Mouse (Mus musculus) common myeloid progenitor, adult 5-6 weeks (primary cell): ENCODE measurements at regions not wholly inside any gene's neighbourhood (a gene's known extent, or its start where the extent isn't known, plus 50 kb on each side); places are given as distances from the start of the nearest gene placed in this dataset.
"Not testable (repeated sequence)": the region's sequence is repeated elsewhere in the genome, so short reads cannot be mapped to it uniquely, and the experiment has no call there.

Experiments used
- ATAC-seq: replicated peaks from 2 replicates; pipeline ENCODE4 v1.8.0; 2016; ENCODE audit warnings: low read depth, mild to moderate bottlenecking, moderate TSS enrichment, inconsistent platforms; ENCODE audit not compliant: poor library complexity, severe bottlenecking

DNA sequence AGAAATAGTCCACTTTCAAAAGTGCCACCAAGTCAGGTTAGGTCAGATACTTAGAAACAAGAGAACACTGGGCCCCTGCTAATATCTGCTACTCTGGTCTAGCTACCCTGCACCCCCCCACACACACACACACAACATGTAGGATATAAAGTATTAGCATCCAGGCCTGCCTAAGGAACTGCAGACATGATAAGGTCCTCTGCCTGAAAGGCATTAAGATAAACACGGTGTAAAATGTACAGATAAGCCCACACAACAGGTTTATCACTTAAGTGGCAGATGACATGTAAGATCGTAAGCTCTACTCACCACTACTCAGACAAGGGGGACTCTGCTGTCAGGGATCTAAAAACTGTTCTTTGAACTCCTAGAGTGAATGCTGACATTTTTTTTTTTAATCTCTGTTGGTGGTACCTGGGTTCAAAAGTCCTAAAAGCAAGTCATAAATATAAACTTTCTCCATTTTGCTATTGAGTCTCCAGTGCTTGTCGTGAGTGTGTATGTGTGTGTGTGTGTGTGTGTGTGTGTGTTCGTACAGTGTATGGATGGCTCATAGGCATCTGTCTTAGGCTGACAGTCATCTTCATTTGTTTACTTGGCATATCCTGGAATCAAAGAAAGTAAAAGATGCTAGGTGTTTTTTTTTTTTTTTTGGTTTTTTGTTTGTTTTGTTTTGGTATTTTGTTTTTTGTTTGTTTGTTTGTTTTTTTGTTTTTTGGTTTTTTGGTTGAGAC is 52.2 kb downstream of the Gm9817 start:
- ATAC-seq: no peak

DNA sequence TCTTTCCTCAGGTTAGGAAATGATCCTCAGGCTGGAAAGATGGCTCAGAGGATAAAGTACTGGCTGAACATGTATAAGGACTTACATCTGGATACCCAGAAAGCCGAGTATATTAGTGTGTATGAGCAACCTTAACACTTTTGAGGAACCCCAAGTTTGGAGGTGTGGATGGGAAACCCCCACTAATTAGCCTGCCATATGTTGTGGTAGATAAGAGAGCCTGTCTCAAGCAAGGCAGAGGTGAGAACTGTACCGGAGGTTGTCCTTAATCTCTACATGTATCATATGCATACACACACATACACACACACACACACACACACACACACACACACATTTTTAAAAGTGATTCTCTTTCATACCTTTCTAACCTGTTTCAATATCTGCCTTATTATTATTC is 62.1 kb downstream of the Gm9817 start:
- peak; percentile 82 for ATAC-seq

DNA sequence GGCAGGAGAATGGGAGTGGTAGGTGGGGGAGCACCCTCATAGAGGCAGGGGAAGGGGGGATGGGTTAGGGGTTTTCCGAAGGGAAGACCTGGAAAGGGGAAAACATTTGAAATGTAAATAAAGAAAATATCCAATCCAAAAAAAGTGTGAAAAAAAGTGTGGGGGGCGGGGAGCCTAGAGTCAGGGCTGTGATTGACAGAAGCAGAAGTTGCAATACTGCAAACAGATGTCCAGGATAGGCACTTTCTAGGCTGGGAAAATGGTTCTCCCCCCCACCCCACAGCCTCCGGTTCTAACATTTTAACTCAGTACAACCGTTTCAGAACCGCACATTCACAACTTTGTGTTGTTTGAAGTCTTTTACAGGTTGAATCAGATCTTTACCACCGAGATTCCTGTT is 66.6 kb downstream of the Gm9817 start:
- ATAC-seq: peak; percentile 74

DNA sequence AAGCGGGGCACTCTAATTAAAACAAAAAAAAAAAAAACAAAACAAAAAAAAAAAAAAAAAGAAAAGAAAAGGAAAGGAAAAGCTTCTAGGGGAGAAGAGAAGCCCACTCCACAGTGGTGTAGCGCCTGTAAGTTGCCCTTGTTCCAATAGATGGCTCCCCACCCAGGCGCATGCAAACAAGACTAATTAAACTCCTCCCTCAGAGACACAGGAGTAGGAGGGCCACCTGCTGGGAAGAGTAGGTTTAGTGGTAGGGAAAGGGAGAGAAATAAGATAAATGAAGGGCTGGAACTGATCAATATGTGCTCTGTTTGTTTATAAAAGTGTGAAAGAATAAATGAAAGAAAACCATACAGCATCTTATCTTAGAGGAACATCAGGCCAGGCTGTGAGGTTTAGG is 77.7 kb downstream of the Gm9817 start:
- ATAC-seq: peak; percentile 82

DNA sequence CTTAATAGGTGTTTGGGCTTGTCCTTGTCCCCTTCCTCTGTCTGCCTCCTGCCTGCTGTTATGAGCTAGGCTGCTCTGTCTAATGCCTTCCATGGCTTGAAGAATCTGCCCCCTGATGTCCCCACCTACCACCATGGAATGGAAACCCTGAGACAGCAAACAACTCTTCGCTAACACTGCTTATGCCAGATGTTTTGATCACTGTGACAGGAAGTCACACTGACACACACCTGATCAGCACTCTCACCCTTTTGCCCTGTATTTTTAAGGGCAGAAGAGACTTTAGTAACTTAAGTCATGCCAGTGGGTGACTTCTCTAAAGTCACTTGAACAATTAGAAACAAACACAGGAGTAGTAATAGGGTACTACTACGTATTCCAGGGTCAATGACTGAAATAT is 78.5 kb downstream of the Gm9817 start:
- no peak for ATAC-seq

DNA sequence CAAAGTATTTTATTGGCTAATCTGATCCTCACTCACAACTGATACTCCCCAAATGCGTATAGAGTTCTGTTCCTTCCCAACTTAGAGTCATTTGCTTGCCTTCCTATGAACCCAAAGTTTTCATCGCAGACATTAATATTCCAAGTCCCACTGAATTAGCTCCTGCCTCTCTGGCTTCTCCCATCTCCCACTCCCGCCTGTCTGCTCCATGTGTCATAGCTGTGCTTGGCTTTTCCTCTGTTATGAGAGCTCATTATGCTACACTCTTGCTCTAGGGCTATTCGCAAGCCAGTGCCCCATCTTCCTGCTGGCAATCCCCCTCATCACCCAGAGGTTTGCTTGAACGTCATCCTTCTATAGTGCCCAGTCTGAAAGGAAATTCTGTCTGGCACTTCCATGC is 81.8 kb downstream of the Gm9817 start:
- no peak for ATAC-seq

DNA sequence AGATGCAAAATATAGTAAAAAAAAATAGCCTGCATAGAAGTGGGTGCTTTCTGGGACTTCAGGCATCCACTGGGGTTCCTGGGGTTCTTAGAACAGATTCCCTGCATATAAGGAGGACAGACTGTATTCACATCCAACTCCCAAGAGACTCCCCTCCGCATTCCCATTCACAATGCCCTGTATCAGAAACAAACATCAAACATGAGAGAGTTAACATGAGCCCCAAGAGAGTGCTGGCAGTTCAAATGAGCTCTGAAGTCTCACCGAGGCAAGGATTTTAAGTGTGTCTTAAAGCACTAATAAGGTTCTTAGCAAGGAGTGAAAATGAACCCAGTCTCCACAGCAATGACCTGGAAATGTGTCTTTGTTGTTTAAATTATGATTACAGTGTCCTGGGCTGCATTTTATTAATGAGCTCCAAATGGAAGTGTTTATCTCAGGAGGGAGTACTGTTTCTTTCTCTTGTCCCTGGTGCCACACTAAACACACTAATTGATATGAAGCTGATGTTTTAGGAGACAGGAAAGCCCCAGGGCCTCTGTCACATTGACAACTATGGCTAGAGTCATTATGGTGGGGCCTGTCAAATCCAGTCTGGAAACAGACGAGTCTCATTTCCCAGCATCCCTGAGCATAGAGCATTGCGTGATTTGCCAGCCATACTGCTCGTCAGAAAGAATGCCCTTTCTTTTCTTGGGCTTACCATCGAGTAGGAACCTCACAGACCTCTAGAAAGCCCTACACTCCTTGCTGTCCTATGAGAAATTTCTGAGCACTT is 85.7 kb downstream of the Gm9817 start:
- ATAC-seq: no peak

DNA sequence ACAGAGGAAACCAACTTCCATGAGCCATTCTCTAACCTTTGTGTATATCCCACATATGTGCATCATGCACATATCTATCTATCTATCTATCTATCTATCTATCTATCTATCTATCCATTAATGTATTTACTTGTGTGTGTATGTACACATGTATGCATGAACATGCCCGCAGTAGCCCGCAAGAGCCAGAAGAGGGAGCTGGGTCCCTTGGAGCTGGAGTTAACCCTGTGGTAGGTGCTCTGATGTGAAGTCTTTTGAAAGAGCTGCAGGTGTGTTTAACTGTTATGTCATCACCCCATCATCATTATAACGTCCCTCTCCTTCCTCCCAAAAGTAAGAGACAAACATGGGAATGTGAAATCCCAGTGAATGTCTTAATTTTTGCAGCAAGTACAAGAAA is 86.7 kb downstream of the Gm9817 start:
- no peak for ATAC-seq

DNA sequence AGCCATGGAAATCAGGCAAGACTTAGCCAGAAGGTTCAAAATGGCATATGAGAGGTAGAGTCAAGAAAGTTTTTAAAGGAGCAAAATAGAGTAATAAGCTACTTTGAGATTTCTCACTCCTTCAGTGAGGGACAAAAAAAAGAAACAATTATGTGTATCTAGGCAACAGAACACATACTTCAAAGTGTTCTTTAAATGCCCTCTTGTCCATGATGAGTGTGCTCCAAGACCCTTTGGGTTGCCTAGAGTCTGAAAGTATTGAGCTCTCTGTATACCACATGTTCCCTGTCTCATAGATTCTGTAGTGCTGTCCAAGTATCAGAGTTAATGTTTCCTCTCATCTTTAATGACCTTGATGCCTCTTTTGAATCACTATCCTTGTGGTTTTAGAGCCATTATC is 91.2 kb downstream of the Gm9817 start:
- ATAC-seq: no peak

DNA sequence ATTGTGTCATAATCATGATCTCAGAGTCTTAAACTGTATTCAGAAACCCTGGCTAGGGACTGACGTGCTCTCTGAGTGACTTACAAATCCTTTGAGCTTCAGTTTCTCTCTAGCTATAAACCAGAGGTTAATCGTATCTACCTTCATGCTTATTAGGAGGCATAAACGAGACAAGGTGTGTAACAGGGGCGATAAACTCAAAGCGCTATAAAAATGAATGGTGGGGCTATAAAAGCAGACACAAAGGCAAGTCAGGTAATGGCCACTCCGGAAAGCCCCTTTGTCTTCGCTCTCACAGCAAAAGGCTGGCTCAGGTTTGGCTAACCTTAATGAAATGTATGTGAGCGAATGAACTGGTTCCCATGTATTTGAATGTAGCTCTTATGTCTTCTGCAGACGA is 94.6 kb downstream of the Gm9817 start:
- no peak for ATAC-seq

DNA sequence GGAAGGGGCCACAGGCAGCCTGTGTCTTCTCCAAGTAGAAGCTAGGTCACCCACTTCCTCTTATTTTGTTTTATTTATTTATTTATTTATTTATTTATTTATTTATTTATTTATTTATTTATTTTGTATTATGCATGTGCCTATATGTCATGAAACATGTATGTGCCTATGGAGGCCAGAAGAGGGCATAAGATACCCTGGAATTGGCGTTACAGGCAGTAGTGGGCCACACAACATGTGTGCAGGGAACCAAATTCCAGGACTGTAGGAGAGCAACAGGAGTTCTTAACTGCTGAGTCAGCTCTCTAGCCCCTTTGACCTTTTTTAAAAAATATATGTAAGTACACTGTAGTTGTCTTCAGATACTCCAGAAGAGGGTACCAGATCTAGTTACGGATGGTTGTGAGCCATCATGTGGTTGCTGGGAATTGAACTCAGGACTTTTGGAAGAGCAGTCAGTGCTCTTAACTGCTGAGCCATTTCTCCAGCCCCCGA is 97.3 kb downstream of the Gm9817 start:
- not testable (repeated sequence) for ATAC-seq

DNA sequence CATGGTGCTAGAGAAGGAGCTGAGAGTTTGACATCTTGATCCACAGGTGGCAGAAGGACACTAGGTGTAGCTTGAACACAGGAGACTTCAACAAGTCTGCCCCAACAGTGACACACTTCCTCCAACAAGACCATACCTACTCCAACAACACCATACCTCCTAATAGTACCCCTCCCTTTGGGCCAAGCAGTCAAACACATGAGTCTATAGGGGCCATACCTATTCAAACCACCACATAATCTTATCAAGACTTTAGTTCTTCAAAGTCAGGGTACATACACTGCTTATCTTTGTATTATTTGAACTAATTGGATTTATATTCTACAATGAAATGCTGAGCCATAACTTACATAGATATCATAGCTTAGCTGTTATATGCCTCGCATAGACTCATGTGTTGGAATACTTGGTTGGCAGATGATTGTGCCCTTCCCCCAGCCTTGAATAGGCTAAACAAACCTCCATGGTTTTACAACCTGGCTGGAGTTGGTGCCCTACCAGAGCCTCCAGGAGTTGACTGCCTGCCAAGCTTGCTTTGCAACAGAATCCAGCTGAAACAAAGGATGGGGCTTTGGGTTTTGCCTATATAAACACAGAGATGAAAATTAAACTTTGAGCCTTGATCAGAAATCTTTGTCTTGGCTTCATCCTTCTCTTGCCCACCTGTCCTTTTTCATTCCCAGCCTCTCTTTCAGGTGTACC is 103.2 kb downstream of the Gm9817 start:
- ATAC-seq: no peak

DNA sequence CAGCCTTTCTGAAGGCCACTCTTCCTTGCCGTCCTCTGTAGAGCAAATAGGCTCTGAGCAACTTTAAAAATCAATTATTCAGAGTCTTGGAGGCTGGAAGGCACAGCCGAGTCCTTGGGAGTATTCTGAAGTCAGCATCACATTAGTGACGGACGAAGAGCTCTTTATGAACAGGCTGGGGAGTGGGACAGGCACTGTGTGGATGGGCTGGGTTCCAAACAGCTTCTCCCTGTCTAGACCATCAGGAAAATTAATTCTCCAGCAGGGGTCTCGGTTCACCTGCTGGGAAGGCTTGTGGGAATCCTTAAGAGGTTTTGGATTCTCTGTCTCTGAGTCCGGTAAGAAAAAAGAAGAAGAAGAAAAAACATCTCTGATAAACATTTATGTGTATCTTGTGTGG is 110.9 kb downstream of the Gm9817 start:
- no peak for ATAC-seq

DNA sequence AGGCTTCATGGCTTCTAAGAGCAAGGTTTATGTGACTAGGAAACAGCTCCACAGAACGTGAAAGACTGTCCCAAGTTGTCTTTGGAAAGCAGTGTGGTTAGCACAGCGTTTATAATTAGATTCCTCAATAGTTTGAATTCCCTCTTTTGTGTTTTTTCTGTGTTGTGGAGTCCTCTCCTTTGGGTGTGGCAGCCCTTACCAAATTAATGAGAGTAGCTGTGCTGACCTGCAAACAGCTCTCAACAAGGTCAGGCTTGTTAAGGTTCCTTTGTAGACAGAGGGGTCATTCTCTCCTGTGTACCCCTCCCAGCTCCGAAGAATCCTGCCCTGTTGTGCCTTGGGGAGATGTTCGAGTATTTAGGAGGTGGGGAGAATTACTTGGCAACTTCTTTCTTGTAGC is 111.7 kb downstream of the Gm9817 start:
- no peak for ATAC-seq

DNA sequence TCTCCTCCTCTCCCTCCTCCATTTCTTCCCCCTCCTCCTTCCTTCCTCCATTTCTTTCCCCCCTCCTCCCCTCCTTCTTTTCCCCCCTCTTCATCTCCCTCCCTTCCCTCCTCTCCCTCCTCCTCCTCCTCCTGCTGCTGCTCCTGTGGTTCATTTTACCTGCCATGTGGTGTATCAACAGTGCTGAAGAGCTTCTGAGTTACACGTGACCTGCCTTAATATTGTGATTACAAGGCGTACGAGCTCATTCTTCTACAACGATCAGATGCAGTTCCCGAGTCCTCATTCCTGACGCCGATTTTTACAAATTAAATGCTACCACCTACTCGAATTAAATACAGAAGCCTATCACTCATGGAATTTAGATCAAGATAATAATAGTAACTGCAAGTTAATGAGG is 113.6 kb downstream of the Gm9817 start:
- no peak for ATAC-seq

DNA sequence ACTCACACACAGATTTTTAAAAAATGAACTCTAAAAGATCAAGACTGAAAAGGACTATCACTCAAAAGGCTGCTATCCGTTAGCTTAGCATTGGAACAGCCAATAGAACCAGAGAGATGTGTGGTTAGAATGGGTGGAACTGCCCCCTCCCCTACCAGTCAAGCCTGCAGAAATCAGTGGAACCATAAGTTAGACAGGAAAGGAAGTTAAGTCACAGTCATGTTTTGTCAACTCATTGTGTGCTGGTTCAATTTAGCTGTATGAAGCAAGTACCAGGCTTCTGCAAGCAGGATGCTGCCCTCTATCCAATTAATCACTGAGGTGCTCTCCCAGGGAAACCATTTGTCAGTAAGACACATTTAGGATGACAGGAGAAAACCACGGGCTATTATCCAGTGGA is 117.1 kb downstream of the Gm9817 start:
- peak; percentile 97 for ATAC-seq

DNA sequence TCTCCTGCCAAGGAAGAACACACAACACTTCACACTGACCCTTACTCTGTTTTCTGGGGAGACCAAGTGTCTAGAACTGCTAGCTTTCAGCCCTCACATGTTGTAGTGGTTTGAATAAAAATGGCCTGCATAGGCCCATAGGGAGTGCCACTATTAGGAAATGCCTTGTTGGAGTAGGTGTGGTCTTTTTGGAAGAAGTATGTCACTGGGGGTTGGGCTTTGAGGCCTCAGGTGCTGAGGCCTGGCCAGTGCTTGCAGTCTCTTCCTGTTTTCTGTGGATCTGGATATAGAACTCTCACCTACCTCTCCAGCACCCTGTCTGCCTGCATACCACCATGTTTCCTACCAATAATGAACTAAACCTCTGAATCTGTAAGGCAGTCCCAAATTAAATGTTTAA is 117.9 kb downstream of the Gm9817 start:
- ATAC-seq: no peak

DNA sequence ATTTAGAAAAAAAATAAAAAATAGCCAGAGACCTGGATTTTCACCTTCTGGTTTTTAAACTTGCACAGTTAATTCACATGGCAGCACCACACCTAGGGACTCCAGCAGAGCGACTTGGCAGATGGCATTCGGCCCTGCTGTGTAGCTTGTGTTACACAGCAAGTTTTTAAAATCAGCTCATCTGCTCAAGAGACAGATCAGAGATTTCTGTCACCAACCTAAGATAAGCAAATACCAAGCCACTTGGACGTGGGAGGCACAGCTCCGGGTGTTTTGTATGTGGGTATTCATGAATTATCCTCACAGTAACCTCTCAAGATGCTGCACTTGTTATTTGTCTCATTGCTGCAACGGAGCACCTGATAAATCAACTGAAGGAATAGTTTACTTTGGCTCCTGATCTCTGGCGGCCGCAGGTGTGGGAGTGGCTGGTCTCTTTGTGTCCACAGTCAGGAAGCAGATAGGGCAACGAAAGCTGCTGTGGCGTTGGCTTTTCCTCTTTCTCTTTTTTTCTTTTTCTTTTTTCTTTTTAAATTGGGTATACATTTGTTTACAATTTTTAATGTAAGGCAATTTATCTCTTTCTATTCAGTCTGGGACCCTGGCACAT is 122.1 kb downstream of the Gm9817 start:
- ATAC-seq: no peak

DNA sequence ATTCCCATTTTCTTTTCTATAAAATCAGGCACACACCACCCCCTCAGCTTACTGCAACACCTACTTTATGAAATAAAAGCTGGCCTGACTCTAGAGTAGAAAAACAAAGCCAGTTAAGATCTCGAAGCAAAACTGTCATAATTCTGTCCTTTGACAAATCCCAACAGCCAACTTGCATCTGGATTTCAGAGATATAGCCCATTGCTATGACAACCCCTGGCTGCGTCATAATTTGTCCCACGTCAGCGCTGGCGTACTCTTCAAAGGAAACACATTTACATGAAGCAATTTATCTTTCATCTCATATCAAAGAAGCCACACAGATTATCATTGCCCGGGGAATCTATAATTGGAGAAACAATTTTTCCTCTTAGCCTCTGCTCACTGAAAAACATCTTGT is 126.4 kb downstream of the Gm9817 start:
- 0 out of 2 replicates have a peak, but pooled peaks have one; percentile 39 for ATAC-seq

DNA sequence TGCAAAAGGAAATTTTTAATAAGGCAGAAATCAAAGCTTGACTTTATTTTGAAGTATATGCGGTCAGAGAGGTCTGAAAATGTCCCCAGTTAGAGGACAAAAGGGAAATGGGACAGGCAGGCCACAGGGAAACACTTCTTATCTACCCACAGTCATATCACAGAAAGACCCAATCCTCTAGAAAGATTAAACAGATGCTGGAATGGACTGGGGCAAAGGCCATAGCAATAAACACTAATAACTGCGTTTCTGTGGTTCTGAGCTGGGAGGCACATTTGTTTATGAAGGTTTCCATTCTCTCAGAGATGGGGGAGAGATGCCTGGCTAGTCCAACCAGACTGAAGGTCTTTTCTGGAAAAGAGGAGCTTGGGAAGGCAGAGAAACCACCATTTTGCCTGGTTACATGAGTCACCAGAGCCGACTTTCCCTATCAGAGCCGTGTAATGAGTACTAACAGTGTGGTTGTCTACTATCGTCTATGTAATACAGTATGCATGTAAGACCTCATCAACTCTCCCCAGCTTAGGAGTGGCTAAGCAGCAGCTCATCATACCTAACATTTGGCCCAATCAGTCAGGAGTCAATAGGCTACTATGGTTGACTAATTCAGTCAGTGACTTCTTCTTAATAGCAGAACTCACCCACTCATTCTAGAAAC is 130.2 kb downstream of the Gm9817 start:
- ATAC-seq: no peak
